Mouse (Mus musculus) gastrocnemius, adult 2 months (tissue): ENCODE measurements at regions not wholly inside any gene's neighbourhood (a gene's known extent, or its start where the extent isn't known, plus 50 kb on each side); places are given as distances from the start of the nearest gene placed in this dataset.
A peak's percentile ranks its signal among the peaks of the same experiment; 100 is the strongest.

Experiments used
- DNase-seq: peaks from one replicate; pipeline ENCODE4 v3.0.0; 2022
- H3K27ac ChIP-seq: fragments of 200-600 bp; 2 replicates; pipeline ENCODE4 v1.8.1; 2022; ENCODE audit warnings: mild to moderate bottlenecking
- H3K4me3 ChIP-seq: fragments of 200-600 bp; 2 replicates; pipeline ENCODE4 v1.8.1; 2022; ENCODE audit warnings: mild to moderate bottlenecking, moderate library complexity
- CTCF ChIP-seq: fragments of 200-600 bp; IDR thresholded peaks from 2 replicates; pipeline ENCODE4 v1.8.1; 2022; ENCODE audit warnings: antibody characterized with exemption, mild to moderate bottlenecking, moderate library complexity
- intact Hi-C: fragments of 180-260 bp; cut with DNase I; formaldehyde crosslinking; loops from one replicate; pipeline ENCODE4 v1.15.1; 2025

- intact Hi-C loops: no loop called here
- no peak for TF ChIP-seq CTCF
- no peak overlapping the region for H3K27ac ChIP-seq
- no peak overlapping the region for H3K4me3 ChIP-seq
- no peak for DNase-seq
Measured at GRCm38 (mm10) chr8:26591266-26591665, 385.9 kb upstream of the Zfp703 start.

DNA sequence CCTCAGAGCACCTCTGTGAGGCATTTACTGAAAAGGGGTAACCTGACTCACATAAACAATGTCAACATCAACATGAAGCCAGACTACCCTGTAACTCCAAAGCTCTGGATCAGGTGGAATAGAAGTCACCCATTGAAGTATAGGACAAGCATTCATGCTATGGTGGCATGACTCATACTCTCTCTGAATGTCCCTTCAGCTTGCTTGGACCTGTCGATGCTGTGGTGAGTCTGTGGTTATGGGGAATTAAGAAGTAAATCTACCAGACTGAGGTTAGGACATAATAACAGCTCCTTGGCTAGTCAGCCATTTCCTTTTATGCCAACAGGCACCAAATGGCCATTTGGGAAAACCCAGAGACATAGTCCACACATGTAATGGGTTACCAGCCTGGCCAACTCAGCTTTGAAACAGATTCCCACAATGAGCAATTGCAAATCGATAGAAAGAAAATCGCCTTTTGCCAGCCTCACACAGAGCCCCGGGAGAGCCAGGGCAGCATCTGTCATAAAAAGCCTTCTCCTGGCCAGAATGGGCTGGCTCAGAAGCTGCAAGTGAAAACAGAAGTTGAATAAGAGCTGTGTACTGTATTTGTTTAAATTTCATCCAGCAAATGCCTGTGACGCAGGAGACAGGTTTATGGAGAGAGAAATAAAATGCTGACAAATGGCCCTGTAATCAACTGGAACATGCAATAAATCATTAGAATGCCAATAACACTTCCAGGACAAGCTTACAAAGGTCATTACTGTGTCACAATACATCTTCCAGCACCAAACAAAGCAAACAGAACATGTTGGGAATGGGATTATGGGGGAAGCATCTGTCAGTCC lies 383.4 kb upstream of the Zfp703 start:
- no peak overlapping the region for H3K27ac ChIP-seq
- no peak for TF ChIP-seq CTCF
- intact Hi-C loops: no loop called here
- no peak for DNase-seq
- H3K4me3 ChIP-seq: no peak overlapping the region

GRCm38 (mm10) chr8:26594369-26594920 lies 382.7 kb upstream of the Zfp703 start:
- Histone ChIP-seq H3K27ac (no peak overlapping the region), H3K4me3 (no peak overlapping the region)
- DNase-seq: no peak
- no peak for TF ChIP-seq CTCF
- intact Hi-C loops: no loop called here

GRCm38 (mm10) chr8:26595431-26596018 lies 381.6 kb upstream of the Zfp703 start:
- intact Hi-C loops: no loop called here
- no peak for TF ChIP-seq CTCF
- no peak for DNase-seq
- no peak overlapping the region for H3K27ac ChIP-seq
- H3K4me3 ChIP-seq: no peak overlapping the region

DNA sequence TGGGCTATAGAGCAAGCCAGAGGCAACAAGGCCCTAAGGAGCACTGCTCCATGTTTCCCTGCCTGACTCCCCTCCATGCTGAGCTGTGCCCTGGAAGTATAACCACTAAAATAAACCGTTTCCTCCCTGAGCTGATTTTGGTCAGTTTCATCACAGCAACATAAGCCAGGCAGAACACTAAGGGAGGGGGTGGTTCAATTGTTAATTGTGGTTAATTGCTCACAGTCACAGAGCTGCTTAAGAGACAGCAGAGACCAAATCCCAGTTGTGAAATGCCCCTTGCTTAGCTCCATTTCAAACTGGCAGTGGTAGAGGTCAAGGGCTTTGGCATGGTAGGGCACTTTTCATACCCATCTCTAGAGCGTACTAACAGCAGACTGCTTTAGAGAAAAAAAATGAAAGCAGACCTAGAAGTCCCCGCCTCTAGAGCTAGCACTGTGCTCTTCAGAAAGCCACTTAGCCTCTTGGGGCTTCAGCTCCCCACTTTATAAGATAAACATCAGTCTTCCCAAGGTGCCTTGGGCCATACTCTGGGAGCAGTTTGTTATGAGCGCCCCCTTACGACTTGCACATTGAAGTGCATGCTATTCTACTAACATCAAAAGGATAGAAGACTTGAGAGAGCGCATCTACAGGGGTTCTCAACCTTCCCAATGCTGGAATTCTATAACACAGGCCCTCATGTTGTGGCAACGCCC lies 380.3 kb upstream of the Zfp703 start:
- H3K27ac ChIP-seq: no peak overlapping the region
- intact Hi-C loops: no loop called here
- DNase-seq: no peak
- TF ChIP-seq CTCF: peak; percentile 44
- no peak overlapping the region for H3K4me3 ChIP-seq

GRCm38 (mm10) chr8:26598520-26598919 lies 378.6 kb upstream of the Zfp703 start:
- no peak for TF ChIP-seq CTCF
- Histone ChIP-seq H3K27ac (no peak overlapping the region), H3K4me3 (no peak overlapping the region)
- DNase-seq: no peak
- intact Hi-C loops: no loop called here

- Histone ChIP-seq H3K27ac (no peak overlapping the region), H3K4me3 (no peak overlapping the region)
- no peak for DNase-seq
- no peak for TF ChIP-seq CTCF
- intact Hi-C loops: no loop called here
Measured at GRCm38 (mm10) chr8:26600127-26600526, 377.0 kb upstream of the Zfp703 start.

DNA sequence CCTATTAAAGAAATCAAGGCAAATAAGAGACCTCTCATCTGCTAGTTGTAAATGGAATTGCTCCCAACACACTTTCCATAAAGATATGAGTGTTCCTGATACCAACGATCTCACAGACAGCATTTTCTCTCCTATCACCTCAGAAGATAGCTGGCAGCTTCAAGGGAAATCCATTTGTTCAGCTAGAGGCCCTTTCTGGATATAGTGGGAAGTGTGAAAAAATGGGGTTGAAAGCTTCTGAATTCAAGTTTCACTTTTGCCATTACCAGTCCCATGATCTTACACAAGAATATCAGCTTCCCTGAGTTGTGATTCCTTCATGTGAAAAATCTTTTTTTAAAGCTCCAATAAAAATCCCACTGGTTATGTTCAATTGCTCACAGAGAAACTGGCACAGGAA lies 369.1 kb upstream of the Zfp703 start:
- DNase-seq: no peak
- no peak for TF ChIP-seq CTCF
- no peak overlapping the region for H3K4me3 ChIP-seq
- no peak overlapping the region for H3K27ac ChIP-seq
- intact Hi-C loops: no loop called here

GRCm38 (mm10) chr8:26608588-26608987 lies 368.5 kb upstream of the Zfp703 start:
- Histone ChIP-seq H3K27ac (no peak overlapping the region), H3K4me3 (no peak overlapping the region)
- intact Hi-C loops: no loop called here
- DNase-seq: no peak
- TF ChIP-seq CTCF: no peak

DNA sequence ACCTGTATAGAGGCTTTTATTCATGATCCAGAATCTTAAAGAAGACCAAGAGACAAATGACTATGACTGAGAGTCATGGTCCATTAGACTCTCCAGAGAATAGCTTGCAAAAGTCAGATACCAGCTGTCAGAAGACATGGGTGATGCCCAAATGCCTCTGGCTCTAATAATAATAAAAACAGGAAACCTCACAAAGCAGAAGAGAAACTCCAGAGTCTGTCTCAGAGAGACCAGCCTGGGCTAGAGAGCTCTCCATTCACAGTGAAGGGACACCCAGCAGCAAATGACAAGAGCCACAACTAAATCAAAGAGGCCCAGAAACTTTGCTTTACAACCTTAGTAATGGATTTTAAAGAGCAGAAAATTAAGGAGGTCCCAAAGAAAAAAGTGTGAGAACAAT lies 365.0 kb upstream of the Zfp703 start:
- Histone ChIP-seq H3K4me3 (no peak overlapping the region), H3K27ac (no peak overlapping the region)
- intact Hi-C loops: no loop called here
- DNase-seq: no peak
- no peak for TF ChIP-seq CTCF

- no peak for DNase-seq
- no peak for TF ChIP-seq CTCF
- Histone ChIP-seq H3K27ac (no peak overlapping the region), H3K4me3 (no peak overlapping the region)
- intact Hi-C loops: no loop called here
Measured at GRCm38 (mm10) chr8:26622311-26623052, 354.6 kb upstream of the Zfp703 start.

DNA sequence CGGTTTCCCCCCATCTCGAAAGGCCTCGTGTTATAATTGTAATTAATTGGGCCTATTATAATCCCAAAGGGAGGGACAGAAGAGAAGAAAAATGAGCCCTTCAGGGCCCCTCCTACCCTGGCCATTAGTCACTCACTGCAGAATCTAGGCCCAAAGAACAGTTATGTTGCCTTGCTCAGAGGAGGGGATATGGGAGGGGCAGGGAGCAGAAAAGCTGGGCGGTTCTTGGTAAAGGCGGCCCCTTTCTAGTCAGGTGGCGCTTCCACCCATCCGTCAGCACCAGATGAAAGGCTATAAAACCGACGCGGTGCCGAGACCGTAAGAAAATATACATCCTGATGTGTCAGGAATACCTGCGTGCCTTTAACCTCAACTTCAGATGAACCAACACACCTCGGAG lies 350.9 kb upstream of the Zfp703 start:
- Histone ChIP-seq H3K27ac (peak overlapping the region; percentile 65), H3K4me3 (peak overlapping the region; percentile 30; the same call in 1 of the 2 replicates)
- no peak for TF ChIP-seq CTCF
- intact Hi-C loops: loop anchor here (5.0 kb wide), 1 partner anchor 69 kb away; no protein-coding TSS in a partner anchor
- no peak for DNase-seq
